Mouse (Mus musculus) liver, embryonic 14.5 days (tissue): Measurements from ENCODE around the gene Xxylt1. TPM values are rescaled to one million over a fixed set of nuclear protein-coding genes. Genes with fewer than 3 reads are reported as not detected.

ENCODE experiments used
- ATAC-seq: fragments of 200-750 bp; cut with Nextera tagmentation; 2 replicates; pipeline ENCODE4 v1.8.0; 2017; ENCODE audit warnings: moderate number of reproducible peaks, mild to moderate bottlenecking, moderate library complexity; ENCODE audit not compliant: insufficient read depth
- DNase-seq, 3 experiments: peaks; one replicate each; pipeline ENCODE4 v3.0.0-alpha.2; 2012 to 2013; ENCODE audit warnings: low read depth in 3 of 3, low spot score in 3 of 3
- H3K27ac ChIP-seq: fragments of 300-500 bp; sonication (generic); 2 replicates; pipeline ENCODE4 v1.5.1; 2014; ENCODE audit warnings: moderate library complexity, mild to moderate bottlenecking, control low read depth, inconsistent platforms
- H3K27me3 ChIP-seq: fragments of 300-500 bp; sonication (generic); 2 replicates; pipeline ENCODE4 v1.6.1; 2014; ENCODE audit warnings: mild to moderate bottlenecking, low read length, moderate library complexity; ENCODE audit not compliant: control insufficient read depth, insufficient read depth
- H3K36me3 ChIP-seq: fragments of 300-500 bp; sonication (generic); replicated peaks from 2 replicates; pipeline ENCODE4 v1.6.1; 2014; ENCODE audit warnings: low read depth; ENCODE audit not compliant: control insufficient read depth, insufficient read depth
- H3K4me1 ChIP-seq, 2 experiments: fragments of 200-500 bp in 1 of 2; fragments of 300-500 bp in 1 of 2; sonication (generic) in 1 of 2; replicated peaks; 2 replicates each; pipeline ENCODE4 v1.6.1; 2012 to 2014; ENCODE audit warnings: antibody characterized with exemption in 1 of 2, inconsistent platforms in 1 of 2, low read length in 1 of 2; ENCODE audit not compliant: control insufficient read depth in 2 of 2, insufficient read depth in 2 of 2
- H3K4me2 ChIP-seq: fragments of 300-500 bp; sonication (generic); 2 replicates; pipeline ENCODE4 v1.6.1; 2014; ENCODE audit warnings: low read depth, mild to moderate bottlenecking, control low read depth, moderate library complexity
- H3K4me3 ChIP-seq, 2 experiments: fragments of 200-500 bp in 1 of 2; fragments of 300-500 bp in 1 of 2; sonication (generic) in 1 of 2; 2 replicates each; pipeline ENCODE4 v1.5.1; 2012 to 2014; ENCODE audit warnings: low read depth in 2 of 2, low read length in 2 of 2, mild to moderate bottlenecking in 2 of 2, control low read depth in 1 of 2, inconsistent platforms in 1 of 2, moderate library complexity in 1 of 2; ENCODE audit not compliant: insufficient read depth in 1 of 2
- H3K9ac ChIP-seq: fragments of 300-500 bp; sonication (generic); replicated peaks from 2 replicates; pipeline ENCODE4 v1.6.1; 2014; ENCODE audit warnings: mild to moderate bottlenecking, control low read depth, moderate library complexity
- H3K9me3 ChIP-seq: fragments of 300-500 bp; sonication (generic); 2 replicates; pipeline ENCODE4 v1.6.1; 2016; ENCODE audit warnings: low read length, mixed read lengths; ENCODE audit not compliant: control insufficient read depth
- CTCF ChIP-seq: IDR thresholded peaks from 2 replicates; pipeline ENCODE4 v1.5.1; 2016; ENCODE audit warnings: antibody characterized with exemption, low read depth, control low read depth
- EP300 ChIP-seq: IDR thresholded peaks from 2 replicates; pipeline ENCODE4 v1.6.1; 2016; ENCODE audit warnings: antibody characterized with exemption, low read depth
- WGBS: fragments of 180-500 bp; shearing (Covaris S2); extraction: QIAGEN DNeasy Blood & Tissue Kit; methylation state at CpG from one replicate; pipeline ENCODE4 v1.1.7; 2014; ENCODE audit not compliant: insufficient replicate concordance; 5-methylcytosine and 5-hydroxymethylcytosine counted together
- polyA plus RNA-seq, 2 experiments: library from polyadenylated mRNA; depleted of rRNA in 1 of 2; stranded (reverse) in 1 of 2; unstranded in 1 of 2; fragments of >200 nt; fragmentation: Nextera tagmentation in 1 of 2; extraction: Ambion mirVana in 1 of 2; gene quantifications; 2 replicates each; pipeline versions ENCODE4 v1.2.1 to v1.2.3; 2012 to 2014

The Xxylt1 gene
- polyA plus RNA-seq, 2 experiments = 1.8 TPM

GRCm38 (mm10) chr16:31080573-31081051 lies 620 bp downstream of the Xxylt1 start:
- Histone ChIP-seq H3K4me2 (peak overlapping the region; percentile 90), H3K9ac (peak overlapping the region; percentile 52), H3K27me3 (no peaks in the 10 kb centered on the region), H3K27ac (no peak overlapping the region), H3K9me3 (no peaks in the 10 kb centered on the region), H3K4me3 (peak overlapping the region; percentile 60 to 67), H3K36me3 (no peaks in the 10 kb centered on the region), H3K4me1 (peaks cover 2 to 11% of the 10 kb centered on the region in 2 experiments; a peak in 3 of 4 replicates)
- TF ChIP-seq CTCF (no peak), EP300 (no peak)
- ATAC-seq (peak; percentile 57), DNase-seq (peak; percentile 47 to 60 (median 55))
- under 1% methylated on average over 36 of the region's 36 CpGs for WGBS

- ATAC-seq = no peak
- TF ChIP-seq CTCF = no peak
- no peak for TF ChIP-seq EP300
- no peak for DNase-seq
- Histone ChIP-seq H3K9ac (no peak overlapping the region), H3K36me3 (no peaks in the 10 kb centered on the region), H3K27me3 (no peaks in the 10 kb centered on the region), H3K4me3 (no peak overlapping the region), H3K4me1 (peaks cover 2 to 11% of the 10 kb centered on the region in 2 experiments; a peak in 3 of 4 replicates), H3K4me2 (no peak overlapping the region), H3K9me3 (no peaks in the 10 kb centered on the region), H3K27ac (no peak overlapping the region)
- WGBS = 77% methylated on average over 5 of the region's 5 CpGs
These were observed 3.8 kb downstream of the Xxylt1 start for GRCm38 (mm10) chr16:31077396-31077795.

GRCm38 (mm10) chr16:31076436-31076835 lies 4.8 kb downstream of the Xxylt1 start:
- ATAC-seq (no peak), DNase-seq (no peak)
- peaks cover 2 to 8% of the 10 kb centered on the region in 2 experiments; a peak in 3 of 4 replicates for H3K4me1 ChIP-seq
- H3K36me3 ChIP-seq = no peaks in the 10 kb centered on the region
- no peak overlapping the region for H3K4me3 ChIP-seq
- H3K9me3 ChIP-seq = no peaks in the 10 kb centered on the region
- no peaks in the 10 kb centered on the region for H3K27me3 ChIP-seq
- no peak overlapping the region for H3K9ac ChIP-seq
- WGBS = 71% methylated on average over 8 of the region's 8 CpGs
- TF ChIP-seq EP300 = no peak
- TF ChIP-seq CTCF = no peak
- H3K27ac ChIP-seq = no peak overlapping the region
- H3K4me2 ChIP-seq = no peak overlapping the region

GRCm38 (mm10) chr16:31074324-31074908 lies 6.8 kb downstream of the Xxylt1 start:
- TF ChIP-seq EP300 (no peak), CTCF (no peak)
- no peak overlapping the region for H3K9ac ChIP-seq
- H3K4me1 ChIP-seq = no peaks in the 10 kb centered on the region; a peak in 1 of 4 replicates
- no peak overlapping the region for H3K27ac ChIP-seq
- ATAC-seq (no peak), DNase-seq (no peak)
- H3K4me3 ChIP-seq = no peak overlapping the region
- H3K4me2 ChIP-seq = no peak overlapping the region
- H3K36me3 ChIP-seq = no peaks in the 10 kb centered on the region
- WGBS = 45% methylated on average over 3 of the region's 3 CpGs
- no peaks in the 10 kb centered on the region for H3K27me3 ChIP-seq
- H3K9me3 ChIP-seq = no peaks in the 10 kb centered on the region

- Histone ChIP-seq H3K4me2 (no peak overlapping the region), H3K4me1 (peaks cover 7% of the 10 kb centered on the region in 2 experiments), H3K27ac (no peak overlapping the region), H3K9me3 (no peaks in the 10 kb centered on the region), H3K36me3 (no peaks in the 10 kb centered on the region), H3K4me3 (no peak overlapping the region), H3K9ac (no peak overlapping the region), H3K27me3 (no peaks in the 10 kb centered on the region)
- 74% methylated on average over 6 of the region's 6 CpGs for WGBS
- TF ChIP-seq EP300 (no peak), CTCF (no peak)
- ATAC-seq = no peak
- no peak for DNase-seq
These were observed 9.5 kb downstream of the Xxylt1 start for GRCm38 (mm10) chr16:31071731-31072130.
